Mouse (Mus musculus): Measurements from ENCODE around the gene Gm6588.
A peak's percentile ranks its signal among the peaks of the same experiment; 100 is the strongest.

DNA sequence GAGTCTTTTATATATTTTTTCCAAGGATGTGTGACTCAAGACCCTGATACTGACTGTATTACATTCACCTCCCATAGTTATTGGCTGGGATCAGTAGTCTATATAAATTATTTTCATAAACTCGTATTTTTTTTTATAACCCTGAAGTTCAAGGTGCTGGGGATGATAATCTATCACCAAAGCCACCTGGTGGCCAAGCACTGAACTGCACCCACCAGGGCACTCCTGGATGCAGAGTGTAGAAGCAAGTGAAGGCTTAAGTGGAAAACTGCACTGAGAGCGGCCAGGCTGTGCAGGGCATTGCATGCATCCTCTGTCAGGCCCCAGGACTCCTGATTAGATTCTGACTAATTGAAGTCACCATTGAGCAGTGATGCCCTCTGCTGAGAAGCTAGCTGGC, 21.9 kb upstream of the Gm6588 start:
- peak; percentile 56; the same call in 1 of the 2 replicates for TF ChIP-seq CTCF (IDR thresholded peaks at IDR 0.05; ENCODE audit: extremely low read depth, insufficient read depth, insufficient read length, insufficient replicate concordance)
- no peak for TF ChIP-seq POLR2A (IDR thresholded peaks at IDR 0.05; ENCODE audit: low read depth, low read length)
